Mouse (Mus musculus) hindbrain, postnatal 0 days (tissue): ENCODE data around the gene Zbtb4. TPM values are rescaled to one million over a fixed set of nuclear protein-coding genes. Genes with fewer than 3 reads are reported as not detected.
A peak's percentile ranks its signal among the peaks of the same experiment; 100 is the strongest.

Experiments used
- ATAC-seq: fragments of 200-750 bp; cut with Nextera tagmentation; 2 replicates; pipeline ENCODE4 v1.8.0; 2017; ENCODE audit warnings: mild to moderate bottlenecking, moderate TSS enrichment, moderate library complexity
- DNase-seq: peaks from one replicate; pipeline ENCODE4 v3.0.0-alpha.2; 2015; ENCODE audit warnings: low spot score
- H3K27ac ChIP-seq: fragments of 300-500 bp; sonication (generic); 2 replicates; pipeline ENCODE4 v1.5.1; 2014; ENCODE audit warnings: mild to moderate bottlenecking
- H3K27me3 ChIP-seq: fragments of 300-500 bp; sonication (generic); 2 replicates; pipeline ENCODE4 v1.6.1; 2014; ENCODE audit warnings: low read length, mixed read lengths; ENCODE audit not compliant: insufficient read depth
- H3K36me3 ChIP-seq: fragments of 300-500 bp; sonication (generic); 2 replicates; pipeline ENCODE4 v1.6.1; 2014; ENCODE audit warnings: low read length, mixed read lengths; ENCODE audit not compliant: insufficient read depth
- H3K4me1 ChIP-seq: fragments of 300-500 bp; sonication (generic); 2 replicates; pipeline ENCODE4 v1.6.1; 2014; ENCODE audit warnings: antibody characterized with exemption, low read length, mixed read lengths; ENCODE audit not compliant: insufficient read depth
- H3K4me2 ChIP-seq: fragments of 300-500 bp; sonication (generic); 2 replicates; pipeline ENCODE4 v1.6.1; 2014; ENCODE audit warnings: low read depth, mild to moderate bottlenecking, low read length, moderate library complexity, mixed read lengths
- H3K4me3 ChIP-seq: fragments of 300-500 bp; sonication (generic); 2 replicates; pipeline ENCODE4 v1.5.1; 2014; ENCODE audit warnings: low read length
- H3K9ac ChIP-seq: fragments of 300-500 bp; sonication (generic); replicated peaks from 2 replicates; pipeline ENCODE4 v1.6.1; 2014; ENCODE audit warnings: mild to moderate bottlenecking, low read length, moderate library complexity, mixed read lengths
- H3K9me3 ChIP-seq: fragments of 300-500 bp; sonication (generic); 2 replicates; pipeline ENCODE4 v1.6.1; 2016; ENCODE audit warnings: low read length, mixed read lengths
- CTCF ChIP-seq: IDR thresholded peaks from 2 replicates; pipeline ENCODE4 v1.5.1; 2016; ENCODE audit warnings: antibody characterized with exemption, control low read depth, low read depth
- WGBS: fragments of 180-500 bp; shearing (Covaris S2); extraction: QIAGEN DNeasy Blood & Tissue Kit; methylation state at CpG from one replicate; pipeline ENCODE4 v1.1.7; 2014; 5-methylcytosine and 5-hydroxymethylcytosine counted together
- polyA plus RNA-seq: library from polyadenylated mRNA; unstranded; fragments of >200 nt; fragmentation: Nextera tagmentation; extraction: Ambion mirVana; gene quantifications from 2 replicates; pipeline ENCODE4 v1.2.1, GENCODE M21; 2015
- total RNA-seq: library from RNA; depleted of rRNA; stranded (reverse); fragments of >200 nt; gene quantifications from 2 replicates; pipeline ENCODE4 v1.2.3, GENCODE M21; 2014

Gene Zbtb4
- total and polyA plus RNA-seq, 2 experiments from 2014 or later: 4.6 to 39.9 TPM

DNA sequence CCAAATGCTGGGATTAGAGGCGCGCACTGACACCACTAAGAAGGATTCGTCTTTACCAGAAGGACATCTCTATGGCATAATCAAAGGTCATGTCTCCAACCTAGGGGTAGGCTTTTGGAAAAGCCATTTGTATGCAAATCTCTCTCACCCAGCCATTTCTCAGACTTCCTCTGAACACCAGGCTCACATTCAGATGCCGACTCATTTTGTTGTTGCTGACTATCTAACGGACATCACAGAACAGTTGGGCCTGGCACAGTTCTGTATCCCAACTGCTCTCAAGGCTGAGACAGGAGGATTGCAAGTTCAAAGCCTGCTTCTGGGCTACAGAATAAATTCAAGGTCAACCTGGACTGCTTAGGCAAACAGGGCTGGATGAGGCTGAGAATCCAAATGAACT lies 21.6 kb downstream of the Zbtb4 start:
- no peak for TF ChIP-seq CTCF
- no peak for DNase-seq
- no peak overlapping the region for H3K4me2 ChIP-seq
- WGBS: 80% methylated on average over 5 of the region's 5 CpGs
- H3K9me3 ChIP-seq: no peaks in the 10 kb centered on the region
- H3K4me3 ChIP-seq: no peak overlapping the region
- no peak overlapping the region for H3K27ac ChIP-seq
- ATAC-seq: no peak
- H3K4me1 ChIP-seq: no peaks in the 10 kb centered on the region
- no peaks in the 10 kb centered on the region for H3K36me3 ChIP-seq
- H3K27me3 ChIP-seq: no peaks in the 10 kb centered on the region
- H3K9ac ChIP-seq: no peak overlapping the region

GRCm38 (mm10) chr11:69789431-69789830 lies 23.7 kb downstream of the Zbtb4 start:
- Histone ChIP-seq H3K9me3 (no peaks in the 10 kb centered on the region), H3K27ac (no peak overlapping the region), H3K4me1 (no peaks in the 10 kb centered on the region), H3K27me3 (no peaks in the 10 kb centered on the region), H3K9ac (0 out of 2 replicates have a peak overlapping the region, but pooled peaks have one; percentile 28), H3K4me3 (no peak overlapping the region), H3K36me3 (no peaks in the 10 kb centered on the region), H3K4me2 (no peak overlapping the region)
- DNase-seq (no peak), ATAC-seq (no peak)
- TF ChIP-seq CTCF: no peak
- 60% methylated on average over 5 of the region's 5 CpGs for WGBS

- Histone ChIP-seq H3K27ac (no peak overlapping the region), H3K9ac (no peak overlapping the region), H3K4me2 (no peak overlapping the region), H3K27me3 (no peaks in the 10 kb centered on the region), H3K4me1 (no peaks in the 10 kb centered on the region), H3K9me3 (no peaks in the 10 kb centered on the region), H3K36me3 (no peaks in the 10 kb centered on the region), H3K4me3 (no peak overlapping the region)
- ATAC-seq (no peak), DNase-seq (no peak)
- WGBS: 62% methylated on average over 5 of the region's 5 CpGs
- TF ChIP-seq CTCF: no peak
Measured at GRCm38 (mm10) chr11:69791420-69791819, 25.7 kb downstream of the Zbtb4 start.

DNA sequence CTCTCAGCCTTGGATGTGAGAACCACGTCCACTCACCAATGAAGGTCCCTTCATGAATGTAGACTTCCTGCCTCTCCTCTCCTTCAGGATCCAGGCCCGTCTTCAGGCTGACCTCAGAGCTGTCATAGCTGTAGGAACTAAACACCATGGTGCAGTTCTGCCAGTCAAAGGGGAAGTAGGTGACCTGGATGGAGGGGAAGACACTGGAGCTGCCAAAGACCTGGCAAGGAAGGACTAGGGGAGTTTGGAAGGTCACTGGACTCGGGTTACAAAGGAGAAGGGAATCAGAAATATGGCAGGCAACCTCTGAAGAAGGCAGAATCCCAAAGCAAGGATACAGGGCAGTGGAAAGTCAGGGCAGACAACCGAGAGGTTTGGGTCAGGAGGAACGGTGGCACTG lies 27.7 kb downstream of the Zbtb4 start:
- Histone ChIP-seq H3K27me3 (no peaks in the 10 kb centered on the region), H3K4me2 (no peak overlapping the region), H3K9me3 (no peaks in the 10 kb centered on the region), H3K4me3 (no peak overlapping the region), H3K4me1 (no peaks in the 10 kb centered on the region), H3K36me3 (no peaks in the 10 kb centered on the region), H3K9ac (no peak overlapping the region), H3K27ac (no peak overlapping the region)
- WGBS: 68% methylated on average over 5 of the region's 5 CpGs
- no peak for TF ChIP-seq CTCF
- DNase-seq: no peak
- ATAC-seq: no peak

DNA sequence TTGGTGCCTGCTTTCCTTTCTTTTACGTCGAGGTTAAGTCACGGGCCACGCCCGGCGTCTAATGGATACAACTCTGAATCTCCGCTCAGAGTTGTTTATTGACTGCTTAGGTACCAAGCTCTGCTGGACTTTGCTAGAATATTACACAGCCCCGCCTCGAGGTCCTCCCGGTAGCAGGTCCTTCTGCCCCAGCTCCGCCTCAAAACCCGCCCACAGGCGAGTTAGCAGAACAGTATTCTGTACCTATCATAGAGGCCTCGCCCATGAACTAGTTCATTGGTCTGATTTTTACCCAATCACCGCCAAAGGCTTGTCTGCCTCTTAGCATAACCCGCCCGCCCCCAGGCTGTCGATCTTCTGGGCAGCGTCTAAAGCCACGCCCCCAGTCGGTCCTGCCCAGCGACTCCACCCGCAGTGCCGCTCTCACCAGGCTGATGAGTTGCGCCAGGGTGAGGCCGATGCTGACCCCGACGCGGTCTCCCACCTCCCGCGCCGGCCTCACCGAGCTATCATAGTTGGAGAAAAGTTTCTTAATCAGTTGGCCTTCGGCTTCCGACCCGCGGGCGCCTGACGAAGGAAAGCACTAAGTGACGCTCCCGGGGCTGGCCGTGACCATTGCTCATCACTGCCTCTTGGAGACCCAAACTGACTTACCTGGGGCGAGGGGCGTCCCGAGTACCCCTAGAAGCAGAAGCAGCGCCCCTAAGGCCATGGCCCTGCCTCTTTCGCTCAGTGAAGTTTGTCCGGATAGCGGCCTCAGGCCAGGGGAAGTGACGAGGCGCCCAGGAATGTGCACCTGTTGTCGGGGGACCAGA lies 29.7 kb downstream of the Zbtb4 start, which contains the start of gene Chrnb1:
Gene Chrnb1 (minus strand): TSS at position 776 of the 815 bp plus-strand sequence.
- Histone ChIP-seq H3K4me1 (peaks cover 14% of the 10 kb centered on the region), H3K36me3 (no peaks in the 10 kb centered on the region), H3K27me3 (no peaks in the 10 kb centered on the region), H3K27ac (no peak within 1 kb of the TSS), H3K9ac (peak within 1 kb of the TSS; percentile 25; the same call in 1 of the 2 replicates), H3K4me2 (peak within 1 kb of the TSS; percentile 64), H3K4me3 (peak within 1 kb of the TSS; percentile 39), H3K9me3 (no peaks in the 10 kb centered on the region)
- DNase-seq (peak; percentile 95), ATAC-seq (peak; percentile 92)
- 2% methylated on average over 52 of the region's 52 CpGs for WGBS
- TF ChIP-seq CTCF: no peak

DNA sequence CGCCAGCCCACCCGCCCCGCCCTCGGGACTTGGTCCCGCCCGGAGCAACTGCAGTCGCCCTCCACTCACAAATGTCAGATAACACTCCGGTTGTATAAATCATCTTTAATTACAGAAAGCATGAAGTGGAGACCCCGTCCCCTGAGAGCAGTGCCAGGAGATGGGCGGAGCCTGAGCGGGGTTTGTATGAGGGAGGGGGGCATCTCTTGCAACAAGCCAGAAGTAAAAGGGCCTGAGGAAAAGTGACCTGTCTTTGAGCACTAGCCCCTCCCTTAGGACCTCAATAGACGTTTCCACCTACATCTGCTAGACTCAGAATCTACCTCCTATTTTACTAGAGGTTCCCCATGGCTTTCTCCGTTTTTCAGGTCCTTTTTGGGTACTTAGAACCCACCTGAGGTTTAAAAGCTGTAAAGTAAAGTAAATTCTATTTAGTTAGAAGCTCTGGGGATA lies 30.3 kb downstream of the Zbtb4 start:
- 3% methylated on average over 13 of the region's 13 CpGs for WGBS
- Histone ChIP-seq H3K27me3 (no peaks in the 10 kb centered on the region), H3K4me2 (peak overlapping the region; percentile 64), H3K9me3 (no peaks in the 10 kb centered on the region), H3K9ac (peak overlapping the region; percentile 25; the same call in 1 of the 2 replicates), H3K36me3 (no peaks in the 10 kb centered on the region), H3K27ac (no peak overlapping the region), H3K4me3 (peak overlapping the region; percentile 39), H3K4me1 (peaks cover 15% of the 10 kb centered on the region)
- ATAC-seq: no peak
- no peak for TF ChIP-seq CTCF
- DNase-seq: no peak

GRCm38 (mm10) chr11:69797924-69798323 lies 32.2 kb downstream of the Zbtb4 start:
- ATAC-seq (no peak), DNase-seq (no peak)
- no peak overlapping the region for H3K9ac ChIP-seq
- no peak overlapping the region for H3K4me2 ChIP-seq
- H3K4me3 ChIP-seq: no peak overlapping the region
- peaks cover 19% of the 10 kb centered on the region for H3K4me1 ChIP-seq
- no peaks in the 10 kb centered on the region for H3K9me3 ChIP-seq
- 80% methylated on average over 7 of the region's 7 CpGs for WGBS
- H3K27ac ChIP-seq: no peak overlapping the region
- no peak for TF ChIP-seq CTCF
- H3K27me3 ChIP-seq: no peaks in the 10 kb centered on the region
- no peaks in the 10 kb centered on the region for H3K36me3 ChIP-seq
